Mouse (Mus musculus) lung, embryonic 14.5 days (tissue): ENCODE measurements at regions not wholly inside any gene's neighbourhood (a gene's known extent, or its start where the extent isn't known, plus 50 kb on each side); places are given as distances from the start of the nearest gene placed in this dataset.
"Not testable (repeated sequence)": the region's sequence is repeated elsewhere in the genome, so short reads cannot be mapped to it uniquely, and the experiment has no call there.

ENCODE experiments used
- ATAC-seq: fragments of 200-750 bp; cut with Nextera tagmentation; 2 replicates; pipeline ENCODE4 v1.8.0; 2017; ENCODE audit warnings: mild to moderate bottlenecking, moderate TSS enrichment, moderate library complexity; ENCODE audit not compliant: insufficient read depth
- DNase-seq: peaks from one replicate; pipeline ENCODE4 v3.0.0-alpha.2; 2015
- H3K27ac ChIP-seq: fragments of 300-500 bp; sonication (generic); 2 replicates; pipeline ENCODE4 v1.5.1; 2014; ENCODE audit warnings: low read depth, mild to moderate bottlenecking, moderate library complexity
- H3K27me3 ChIP-seq: fragments of 300-500 bp; sonication (generic); 2 replicates; pipeline ENCODE4 v1.6.1; 2014; ENCODE audit warnings: low read length, control low read depth; ENCODE audit not compliant: insufficient read depth
- H3K36me3 ChIP-seq: fragments of 300-500 bp; sonication (generic); 2 replicates; pipeline ENCODE4 v1.6.1; 2014; ENCODE audit warnings: control low read depth; ENCODE audit not compliant: insufficient read depth
- H3K4me1 ChIP-seq: fragments of 300-500 bp; sonication (generic); 2 replicates; pipeline ENCODE4 v1.6.1; 2014; ENCODE audit warnings: antibody characterized with exemption, control low read depth; ENCODE audit not compliant: insufficient read depth
- H3K4me2 ChIP-seq: fragments of 300-500 bp; sonication (generic); 2 replicates; pipeline ENCODE4 v1.6.1; 2014; ENCODE audit warnings: mild to moderate bottlenecking
- H3K4me3 ChIP-seq: fragments of 300-500 bp; sonication (generic); 2 replicates; pipeline ENCODE4 v1.5.1; 2014; ENCODE audit warnings: low read depth, low read length
- H3K9ac ChIP-seq: fragments of 300-500 bp; sonication (generic); 2 replicates; pipeline ENCODE4 v1.6.1; 2014
- H3K9me3 ChIP-seq: fragments of 300-500 bp; sonication (generic); 2 replicates; pipeline ENCODE4 v1.6.1; 2016; ENCODE audit warnings: low read depth, low read length, control low read depth
- CTCF ChIP-seq: IDR thresholded peaks from 2 replicates; pipeline ENCODE4 v1.5.1; 2016; ENCODE audit warnings: antibody characterized with exemption, low read depth
- WGBS: fragments of 180-500 bp; shearing (Covaris S2); extraction: QIAGEN DNeasy Blood & Tissue Kit; methylation state at CpG from one replicate; pipeline ENCODE4 v1.1.7; 2014; 5-methylcytosine and 5-hydroxymethylcytosine counted together

DNA sequence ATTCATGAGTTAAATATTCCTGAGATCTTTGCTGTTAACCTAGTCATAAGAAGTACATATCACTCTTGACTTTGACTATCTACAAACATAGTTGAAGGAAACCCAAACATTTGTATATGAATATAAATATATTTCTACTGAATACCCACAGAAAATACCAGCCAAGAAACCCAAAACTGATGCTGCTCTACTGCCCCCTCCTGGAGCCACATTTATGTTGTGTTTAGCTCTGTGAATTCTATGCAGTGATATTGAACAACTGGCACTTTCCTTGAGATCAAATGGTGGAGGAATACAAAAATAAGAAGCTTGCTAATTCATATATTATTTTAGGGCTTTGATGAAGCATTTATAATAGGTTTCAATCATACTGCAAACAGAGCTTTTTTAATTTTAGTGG lies 89.7 kb upstream of the Mageb16 start:
- DNase-seq (peak; percentile 26), ATAC-seq (no peak)

DNA sequence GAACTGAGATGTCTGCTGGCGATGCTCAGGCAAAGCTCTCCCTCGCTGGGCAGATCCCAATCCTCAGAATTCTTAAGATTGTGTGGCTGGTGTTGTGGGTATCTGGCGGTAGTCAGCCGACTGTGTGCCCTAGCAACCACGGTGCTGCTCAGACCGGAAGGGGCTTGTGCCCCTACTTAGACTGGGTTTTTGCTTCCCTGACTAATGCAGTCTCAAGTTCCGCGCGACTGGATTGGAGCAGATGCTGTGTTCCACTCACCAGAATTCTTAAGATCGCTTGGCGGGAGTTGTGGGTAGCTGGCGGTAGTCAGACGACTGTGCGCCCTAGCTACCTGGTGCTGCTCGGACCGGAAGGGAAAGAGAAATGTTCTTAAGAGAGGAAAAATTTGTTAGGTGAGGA lies 87.4 kb upstream of the Mageb16 start:
- H3K36me3 ChIP-seq, H3K27me3 ChIP-seq, DNase-seq, H3K4me2 ChIP-seq, H3K27ac ChIP-seq, H3K4me1 ChIP-seq, ATAC-seq, H3K4me3 ChIP-seq, H3K9me3 ChIP-seq, H3K9ac ChIP-seq: not testable (repeated sequence)
- WGBS, result 73% methylated on average over 16 of the region's 16 CpGs

More for the DNA sequence above, 89.7 kb upstream of the Mageb16 start:
- Histone ChIP-seq H3K27me3 (no peaks in the 10 kb centered on the region), H3K27ac (no peak overlapping the region), H3K4me2 (no peak overlapping the region), H3K4me3 (no peak overlapping the region), H3K4me1 (no peaks in the 10 kb centered on the region), H3K9ac (no peak overlapping the region), H3K9me3 (no peaks in the 10 kb centered on the region), H3K36me3 (no peaks in the 10 kb centered on the region)
- TF ChIP-seq CTCF, result peak; percentile 23; the same call in 1 of the 2 replicates
